Mouse (Mus musculus) heart, adult 2 months (tissue): ENCODE results near the gene Six2.

Experiments used
- CTCF ChIP-seq: fragments of 200-600 bp; IDR thresholded peaks from 2 replicates; pipeline ENCODE4 v1.8.1; 2022; ENCODE audit warnings: antibody characterized with exemption, mild to moderate bottlenecking, moderate library complexity
- POLR2A ChIP-seq: fragments of 200-500 bp; IDR thresholded peaks from 2 replicates; pipeline ENCODE4 v1.6.1; 2011; ENCODE audit warnings: mild to moderate bottlenecking, low read depth, low read length, control low read depth; ENCODE audit not compliant: insufficient read depth

GRCm38 (mm10) chr17:85714370-85714769 is 26.3 kb upstream of the Six2 start:
- TF ChIP-seq POLR2A, result no peak
- no peak for TF ChIP-seq CTCF
